Mouse (Mus musculus) hindbrain, embryonic 12.5 days (tissue): Measurements from ENCODE around the gene Arl10. TPM values are rescaled to one million over a fixed set of nuclear protein-coding genes. Genes with fewer than 3 reads are reported as not detected.

Experiments used
- ATAC-seq: fragments of 200-750 bp; cut with Nextera tagmentation; 2 replicates; pipeline ENCODE4 v1.8.0; 2017; ENCODE audit warnings: moderate TSS enrichment; ENCODE audit not compliant: low FRiP score
- H3K27ac ChIP-seq: fragments of 300-500 bp; sonication (generic); 2 replicates; pipeline ENCODE4 v1.5.1; 2016; ENCODE audit warnings: mild to moderate bottlenecking
- H3K27me3 ChIP-seq: fragments of 300-500 bp; sonication (generic); 2 replicates; pipeline ENCODE4 v1.6.1; 2016; ENCODE audit warnings: mild to moderate bottlenecking
- H3K36me3 ChIP-seq: fragments of 300-500 bp; sonication (generic); 2 replicates; pipeline ENCODE4 v1.6.1; 2016; ENCODE audit warnings: mild to moderate bottlenecking
- H3K4me1 ChIP-seq: fragments of 300-500 bp; sonication (generic); 2 replicates; pipeline ENCODE4 v1.6.1; 2016
- H3K4me2 ChIP-seq: fragments of 300-500 bp; sonication (generic); replicated peaks from 2 replicates; pipeline ENCODE4 v1.6.1; 2016; ENCODE audit warnings: mild to moderate bottlenecking
- H3K4me3 ChIP-seq: fragments of 300-500 bp; sonication (generic); 2 replicates; pipeline ENCODE4 v1.5.1; 2016; ENCODE audit warnings: mild to moderate bottlenecking
- H3K9ac ChIP-seq: fragments of 300-500 bp; sonication (generic); 2 replicates; pipeline ENCODE4 v1.6.1; 2016; ENCODE audit warnings: mild to moderate bottlenecking, moderate library complexity
- H3K9me3 ChIP-seq: fragments of 300-500 bp; sonication (generic); replicated peaks from 2 replicates; pipeline ENCODE4 v1.6.1; 2016; ENCODE audit warnings: mild to moderate bottlenecking
- WGBS: fragments of 180-500 bp; shearing (Covaris S2); methylation state at CpG from one replicate; pipeline ENCODE4 v1.1.7; 2016; 5-methylcytosine and 5-hydroxymethylcytosine counted together
- polyA plus RNA-seq: library from polyadenylated mRNA; unstranded; fragments of >200 nt; fragmentation: Nextera tagmentation; extraction: Ambion mirVana; gene quantifications from 2 replicates; pipeline ENCODE4 v1.2.1, GENCODE M21; 2016

The Arl10 gene
- polyA plus RNA-seq, 1 experiment from 2014 or later = 54.2 TPM

- Histone ChIP-seq H3K9ac (peak overlapping the region; percentile 81), H3K9me3 (no peaks in the 10 kb centered on the region), H3K4me3 (peak overlapping the region; percentile 58), H3K27me3 (no peaks in the 10 kb centered on the region), H3K36me3 (peaks cover 28% of the 10 kb centered on the region), H3K27ac (no peak overlapping the region), H3K4me2 (peak overlapping the region; percentile 74), H3K4me1 (peaks cover 17% of the 10 kb centered on the region)
- peak; percentile 46 for ATAC-seq
- WGBS = under 1% methylated on average over 24 of the region's 24 CpGs
These were observed 14.7 kb downstream of the Arl10 start for GRCm38 (mm10) chr13:54589414-54589995.

GRCm38 (mm10) chr13:54589996-54590951 is 15.5 kb downstream of the Arl10 start, which contains the start of the genes Nop16 and Higd2a:
Gene Nop16 (minus strand): TSS chr13:54590090.
Gene Higd2a (plus strand): TSS chr13:54590207.
- peak; percentile 97 for ATAC-seq
- Histone ChIP-seq H3K27me3 (no peaks in the 10 kb centered on the region), H3K36me3 (peaks cover 21% of the 10 kb centered on the region), H3K4me1 (peaks cover 17% of the 10 kb centered on the region), H3K9ac (peak within 1 kb of the TSS; percentile 81), H3K4me3 (peak within 1 kb of the TSS; percentile 58), H3K27ac (peak within 1 kb of the TSS; percentile 72), H3K4me2 (peak within 1 kb of the TSS; percentile 74), H3K9me3 (no peaks in the 10 kb centered on the region)
- under 1% methylated on average over 48 of the region's 51 CpGs for WGBS

GRCm38 (mm10) chr13:54591776-54592356 is 17.1 kb downstream of the Arl10 start:
- Histone ChIP-seq H3K4me3 (no peak overlapping the region; the same call in 1 of the 2 replicates), H3K27me3 (no peaks in the 10 kb centered on the region)
- 86% methylated on average over 8 of the region's 8 CpGs for WGBS

GRCm38 (mm10) chr13:54593617-54594016 is 18.8 kb downstream of the Arl10 start:
- Histone ChIP-seq H3K36me3 (peaks cover 12% of the 10 kb centered on the region), H3K27ac (no peak overlapping the region), H3K9me3 (no peaks in the 10 kb centered on the region), H3K27me3 (no peaks in the 10 kb centered on the region), H3K4me1 (peaks cover 21% of the 10 kb centered on the region), H3K4me3 (no peak overlapping the region), H3K9ac (no peak overlapping the region), H3K4me2 (no peak overlapping the region)
- 94% methylated on average over 11 of the region's 11 CpGs for WGBS
- ATAC-seq = no peak

More at GRCm38 (mm10) chr13:54591776-54592356, 17.1 kb downstream of the Arl10 start:
- Histone ChIP-seq H3K4me2 (peak overlapping the region; percentile 74; the same call in 1 of the 2 replicates), H3K36me3 (peaks cover 14% of the 10 kb centered on the region; the same call in 1 of the 2 replicates), H3K9ac (no peak overlapping the region), H3K4me1 (peaks cover 21% of the 10 kb centered on the region), H3K27ac (no peak overlapping the region), H3K9me3 (no peaks in the 10 kb centered on the region)
- ATAC-seq = no peak

GRCm38 (mm10) chr13:54596107-54596690 is 21.4 kb downstream of the Arl10 start:
- no peak overlapping the region for H3K27ac ChIP-seq
- no peak overlapping the region for H3K9ac ChIP-seq
- H3K4me2 ChIP-seq = no peak overlapping the region
- no peak for ATAC-seq
- no peak overlapping the region for H3K4me3 ChIP-seq
- peaks cover 12% of the 10 kb centered on the region for H3K4me1 ChIP-seq
- H3K9me3 ChIP-seq = no peaks in the 10 kb centered on the region
- no peaks in the 10 kb centered on the region for H3K27me3 ChIP-seq
- peaks cover 24% of the 10 kb centered on the region for H3K36me3 ChIP-seq
- 76% methylated on average over 8 of the region's 8 CpGs for WGBS

GRCm38 (mm10) chr13:54596870-54597269 is 22.1 kb downstream of the Arl10 start:
- Histone ChIP-seq H3K4me1 (peaks cover 5% of the 10 kb centered on the region; the same call in 1 of the 2 replicates), H3K27me3 (no peaks in the 10 kb centered on the region), H3K36me3 (peaks cover 24% of the 10 kb centered on the region), H3K9me3 (no peaks in the 10 kb centered on the region), H3K4me3 (no peak overlapping the region), H3K27ac (no peak overlapping the region), H3K9ac (no peak overlapping the region), H3K4me2 (no peak overlapping the region)
- WGBS = 57% methylated on average over 5 of the region's 5 CpGs
- ATAC-seq = no peak

GRCm38 (mm10) chr13:54598622-54599143 is 23.9 kb downstream of the Arl10 start:
- peaks cover 24% of the 10 kb centered on the region for H3K36me3 ChIP-seq
- WGBS = 82% methylated on average over 12 of the region's 12 CpGs
- H3K4me1 ChIP-seq = 0 out of 2 replicates have a peak, but pooled peaks cover 4% of the 10 kb centered on the region
- H3K4me2 ChIP-seq = no peak overlapping the region
- no peak for ATAC-seq
- H3K4me3 ChIP-seq = no peak overlapping the region
- no peak overlapping the region for H3K27ac ChIP-seq
- H3K27me3 ChIP-seq = no peaks in the 10 kb centered on the region
- no peak overlapping the region for H3K9ac ChIP-seq
- H3K9me3 ChIP-seq = no peaks in the 10 kb centered on the region

- Histone ChIP-seq H3K9me3 (no peaks in the 10 kb centered on the region), H3K4me1 (no peaks in the 10 kb centered on the region), H3K4me2 (no peak overlapping the region), H3K4me3 (no peak overlapping the region), H3K27ac (no peak overlapping the region), H3K36me3 (peaks cover 18% of the 10 kb centered on the region), H3K27me3 (no peaks in the 10 kb centered on the region), H3K9ac (no peak overlapping the region)
- ATAC-seq = no peak
- WGBS = 51% methylated on average over 3 of the region's 3 CpGs
These were observed 27.9 kb downstream of the Arl10 start for GRCm38 (mm10) chr13:54602639-54603111.

GRCm38 (mm10) chr13:54603501-54603900 is 28.7 kb downstream of the Arl10 start:
- Histone ChIP-seq H3K27me3 (no peaks in the 10 kb centered on the region), H3K9ac (no peak overlapping the region), H3K4me1 (peaks cover 6% of the 10 kb centered on the region), H3K27ac (no peak overlapping the region), H3K9me3 (no peaks in the 10 kb centered on the region), H3K4me3 (no peak overlapping the region), H3K36me3 (peaks cover 12% of the 10 kb centered on the region), H3K4me2 (no peak overlapping the region)
- no peak for ATAC-seq

- ATAC-seq = no peak
- Histone ChIP-seq H3K4me1 (peaks cover 13% of the 10 kb centered on the region), H3K36me3 (peaks cover 5% of the 10 kb centered on the region), H3K4me3 (no peak overlapping the region), H3K9me3 (no peaks in the 10 kb centered on the region), H3K27ac (no peak overlapping the region), H3K9ac (no peak overlapping the region), H3K27me3 (no peaks in the 10 kb centered on the region), H3K4me2 (no peak overlapping the region)
- 62% methylated on average over 4 of the region's 4 CpGs for WGBS
These were observed 29.4 kb downstream of the Arl10 start for GRCm38 (mm10) chr13:54604221-54604620.

GRCm38 (mm10) chr13:54605426-54605825 is 30.6 kb downstream of the Arl10 start:
- 74% methylated on average over 5 of the region's 5 CpGs for WGBS
- Histone ChIP-seq H3K4me1 (peaks cover 20% of the 10 kb centered on the region), H3K4me3 (no peak overlapping the region), H3K4me2 (no peak overlapping the region), H3K36me3 (no peaks in the 10 kb centered on the region), H3K27me3 (no peaks in the 10 kb centered on the region), H3K9me3 (no peaks in the 10 kb centered on the region), H3K27ac (no peak overlapping the region), H3K9ac (no peak overlapping the region)
- no peak for ATAC-seq
